9 mouse cellular contexts compared by ENCODE assay signal in genomic region chr2:92401091-92401561, GRCm38 (mm10). TPM values are rescaled to one million over a fixed set of nuclear protein-coding genes. Genes with fewer than 3 reads are reported as not detected.
A peak's percentile ranks its signal among the peaks of the same experiment; 100 is the strongest.
DNase-seq lines count a peak whose midpoint lies in the region; ATAC-seq and TF ChIP-seq lines count a peak whose summit lies in the region.
"Had no signal": no experiment of that assay in that cellular context is flagged by ENCODE, and none has a peak within 500 bp of the region (broad histone marks: within the 10 kb centered on the region; RNA-seq: fewer than 3 reads in every experiment).

Mapk8ip1 (minus strand) TSS chr2:92401263.

- WGBS in thymus, adult 2 months = 19% methylated on average over 59 of the region's 59 CpGs
- WGBS in forebrain, postnatal 0 days = under 1% methylated on average over 37 of the region's 59 CpGs
- 1% methylated on average over 41 of the region's 59 CpGs for WGBS in midbrain, postnatal 0 days

- H3K4me2 ChIP-seq in forebrain, postnatal 0 days (ENCODE audit: low read depth) = peak within 1 kb of the TSS; percentile 80
- H3K4me2 ChIP-seq in midbrain, postnatal 0 days (ENCODE audit: low read depth, low read length, poor library complexity, severe bottlenecking) = peak within 1 kb of the TSS; percentile 65

- DNase-seq in gastrocnemius, adult 2 months = no peak
- no peak for DNase-seq in gastrocnemius, adult 18-20 months (ENCODE audit: low spot score)
- DNase-seq in thymus, adult 2 months = no peak
- DNase-seq in thymus, postnatal 10 days (ENCODE audit: low spot score in 2 of 2) = no peak
- DNase-seq in forebrain, postnatal 0 days = peak; percentile 48
- DNase-seq in left cerebral cortex, postnatal 14 days (ENCODE audit: low spot score in 2 of 2) = no peak
- peak; percentile 55 for DNase-seq in midbrain, postnatal 0 days (ENCODE audit: low spot score)
- DNase-seq in natural killer cell, adult 2 months (ENCODE audit: low spot score in 2 of 2) = no peak

- peak within 1 kb of the TSS; percentile 76 for H3K4me3 ChIP-seq in gastrocnemius, adult 2 months
- no peak within 1 kb of the TSS for H3K4me3 ChIP-seq in thymus, adult 2 months (ENCODE audit: control insufficient read depth, insufficient read depth, low read length)
- peak within 1 kb of the TSS; percentile 76 for H3K4me3 ChIP-seq in forebrain, postnatal 0 days (ENCODE audit: low read depth, low read length)
- peak within 1 kb of the TSS; percentile 67 for H3K4me3 ChIP-seq in midbrain, postnatal 0 days (ENCODE audit: low read depth, low read length)

- TF ChIP-seq POLR2A in thymus, adult 2 months (IDR thresholded peaks at IDR 0.05; ENCODE audit: control insufficient read depth, extremely low read depth, insufficient read depth, low read length, poor library complexity) = no peak

- TF ChIP-seq CTCF in gastrocnemius, adult 2 months (IDR thresholded peaks at IDR 0.05) = no peak
- TF ChIP-seq CTCF in thymus, adult 2 months (IDR thresholded peaks at IDR 0.05; ENCODE audit: borderline replicate concordance, control insufficient read depth, extremely low read depth, insufficient read depth, low read length, poor library complexity) = no peak
- TF ChIP-seq CTCF in forebrain, postnatal 0 days (IDR thresholded peaks at IDR 0.05; ENCODE audit: low read depth) = no peak
- no peak for TF ChIP-seq CTCF in midbrain, postnatal 0 days (IDR thresholded peaks at IDR 0.05)

- peaks cover 5% of the 10 kb centered on the region; the same call in 1 of the 2 replicates for H3K4me1 ChIP-seq in thymus, adult 2 months (replicated peaks; ENCODE audit: control insufficient read depth, insufficient read depth, low read length)
- peaks cover 9% of the 10 kb centered on the region for H3K4me1 ChIP-seq in forebrain, postnatal 0 days (ENCODE audit: insufficient read depth)
- H3K4me1 ChIP-seq in midbrain, postnatal 0 days (ENCODE audit: insufficient read depth, low read length) = peaks cover 11% of the 10 kb centered on the region; the same call in 1 of the 2 replicates

- H3K9ac ChIP-seq in forebrain, postnatal 0 days = peak within 1 kb of the TSS; percentile 93
- H3K9ac ChIP-seq in midbrain, postnatal 0 days (replicated peaks; ENCODE audit: low read length, poor library complexity, severe bottlenecking) = peak within 1 kb of the TSS; percentile 80

- peak; percentile 73 for ATAC-seq in forebrain, postnatal 0 days
- ATAC-seq in midbrain, postnatal 0 days (ENCODE audit: low FRiP score) = peak; percentile 62

- intact Hi-C loops in gastrocnemius, adult 2 months (cut with DNase I) = no loop called here
- intact Hi-C loops in left cerebral cortex, postnatal 14 days (cut with DNase I) = no loop called here

- no peaks in the 10 kb centered on the region for H3K36me3 ChIP-seq in thymus, adult 2 months (ENCODE audit: control insufficient read depth, insufficient read depth, low read length)
- H3K36me3 ChIP-seq in forebrain, postnatal 0 days (ENCODE audit: insufficient read depth) = peaks cover 28% of the 10 kb centered on the region
- peaks cover 27% of the 10 kb centered on the region for H3K36me3 ChIP-seq in midbrain, postnatal 0 days (ENCODE audit: insufficient read depth, low read length)

- H3K9me3 ChIP-seq in forebrain, postnatal 0 days (ENCODE audit: low read length) = no peaks in the 10 kb centered on the region
- H3K9me3 ChIP-seq in midbrain, postnatal 0 days (ENCODE audit: low read length) = no peaks in the 10 kb centered on the region

- peaks cover 5% of the 10 kb centered on the region for H3K27me3 ChIP-seq in thymus, adult 2 months (ENCODE audit: control insufficient read depth, insufficient read depth, low read length)
- no peaks in the 10 kb centered on the region for H3K27me3 ChIP-seq in forebrain, postnatal 0 days (ENCODE audit: insufficient read depth, low read length)
- H3K27me3 ChIP-seq in midbrain, postnatal 0 days (ENCODE audit: insufficient read depth, low read length) = no peaks in the 10 kb centered on the region
- H3K27me3 ChIP-seq: CH12.LX had no signal

- H3K27ac ChIP-seq in gastrocnemius, adult 2 months = peak within 1 kb of the TSS; percentile 57
- H3K27ac ChIP-seq in thymus, adult 2 months (ENCODE audit: control insufficient read depth, insufficient read depth, low read length) = no peak within 1 kb of the TSS
- peak within 1 kb of the TSS; percentile 77 for H3K27ac ChIP-seq in forebrain, postnatal 0 days (ENCODE audit: low read depth, low read length)
- peak within 1 kb of the TSS; percentile 74 for H3K27ac ChIP-seq in midbrain, postnatal 0 days (ENCODE audit: low read depth, low read length)

RNA-seq across cellular contexts. Expression of gene Mapk8ip1, which starts in this region (rescaled TPM):
- 1 to 10 TPM; 3.0 to 3.9 TPM for total RNA-seq in gastrocnemius, adult 2 months (2021)
- 1 to 10 TPM; 2.8 to 2.9 TPM for total RNA-seq in gastrocnemius, adult 18-20 months (2021)
- 10.6 and 11.4 TPM in 2 replicates for polyA plus RNA-seq in thymus, adult 2 months (2012; rRNA removed)
- 223 and 225 TPM in 2 replicates for total RNA-seq in forebrain, postnatal 0 days (2014; rRNA removed)
- 129 and 150 TPM in 2 replicates for polyA plus RNA-seq in forebrain, postnatal 0 days (2015; fragmentation: Nextera tagmentation; extraction: Ambion mirVana)
- 100 to 1,000 TPM; 392 to 397 TPM for total RNA-seq in left cerebral cortex, postnatal 14 days (2021)
- total RNA-seq in midbrain, postnatal 0 days (2014; rRNA removed) = 286 and 357 TPM in 2 replicates
- 176 and 178 TPM in 2 replicates for polyA plus RNA-seq in midbrain, postnatal 0 days (2015; fragmentation: Nextera tagmentation; extraction: Ambion mirVana)

Comparison
In these comparisons a context has a peak if more than half of its experiments do, and no peak if none do; other contexts are left out.
1. RNA of gene Mapk8ip1 (total RNA-seq): 392 to 397 TPM in left cerebral cortex, postnatal 14 days, 286 to 357 TPM in midbrain, postnatal 0 days and 223 to 225 TPM in forebrain, postnatal 0 days; 3.0 to 3.9 TPM in gastrocnemius, adult 2 months and 2.8 to 2.9 TPM in gastrocnemius, adult 18-20 months; every median in the first group is over 10 times any median in the second.
2. RNA of gene Mapk8ip1 (polyA plus RNA-seq): 176 to 178 TPM in midbrain, postnatal 0 days and 129 to 150 TPM in forebrain, postnatal 0 days; 10.6 to 11.4 TPM in thymus, adult 2 months; every median in the first group is over 10 times any median in the second.
3. DNase-seq: peak in forebrain, postnatal 0 days (single experiment) and midbrain, postnatal 0 days (single experiment); none in gastrocnemius, adult 2 months (single experiment), gastrocnemius, adult 18-20 months (single experiment), thymus, adult 2 months (single experiment), thymus, postnatal 10 days (0 of 2), left cerebral cortex, postnatal 14 days (0 of 2) and natural killer cell, adult 2 months (0 of 2).